23 mouse cellular contexts compared by ENCODE assay signal in the genomic region with DNA sequence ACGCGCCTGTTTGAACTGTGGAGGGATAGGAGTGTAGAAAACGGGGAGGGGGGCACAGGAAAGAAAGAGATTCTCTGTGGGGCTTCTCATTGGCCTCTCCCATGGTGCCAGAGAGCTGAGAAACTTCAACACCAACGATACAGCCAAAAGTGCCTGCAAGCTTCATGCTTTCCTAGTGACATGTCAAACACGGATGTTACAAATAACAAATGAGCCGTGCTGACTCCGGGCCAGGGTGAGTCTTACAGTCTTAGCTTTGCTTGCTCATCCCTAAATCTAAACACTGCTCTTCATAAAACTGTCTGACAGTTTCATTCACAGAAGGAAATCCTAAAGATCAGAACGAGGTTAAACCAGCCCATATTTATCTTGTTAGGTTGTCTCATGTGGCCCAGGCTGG.
DNase-seq lines count a peak whose midpoint lies in the region; ATAC-seq and TF ChIP-seq lines count a peak whose summit lies in the region.
"Had no signal": no experiment of that assay in that cellular context is flagged by ENCODE, and none has a peak within 500 bp of the region (broad histone marks: within the 10 kb centered on the region; RNA-seq: fewer than 3 reads in every experiment).

No protein-coding gene starts in this region.

- peak; percentile 66 for DNase-seq in adrenal gland, postnatal 14 days
- no peak for DNase-seq in adrenal gland, postnatal 4 days (ENCODE audit: low spot score in 2 of 2)
- peak; percentile 52 for DNase-seq in kidney, postnatal 0 days (ENCODE audit: low spot score)
- peak; percentile 53 for DNase-seq in lung, postnatal 0 days (ENCODE audit: low spot score)
- DNase-seq in lung, adult 2 months = no peak
- DNase-seq in NIH3T3 (ENCODE audit: low read depth) = peak; percentile 72
- no peak for DNase-seq in hindbrain, embryonic 14.5 days (ENCODE audit: low spot score)
- DNase-seq: cerebellum, adult 9-10 months; cerebellum, postnatal 36 days; gastrocnemius, postnatal 10 days; kidney, postnatal 36 days; liver, postnatal 0 days; retina, postnatal 1 day; right cerebral cortex, postnatal 14 days had no signal

- H3K27me3 ChIP-seq in kidney, postnatal 0 days (ENCODE audit: insufficient read depth, low read length) = no peaks in the 10 kb centered on the region
- no peaks in the 10 kb centered on the region for H3K27me3 ChIP-seq in kidney, embryonic 15.5 days
- H3K27me3 ChIP-seq in lung, postnatal 0 days (replicated peaks; ENCODE audit: insufficient read depth, low read length) = no peaks in the 10 kb centered on the region
- H3K27me3 ChIP-seq in hindbrain, embryonic 14.5 days (ENCODE audit: control insufficient read depth, insufficient read depth, low read length) = no peaks in the 10 kb centered on the region
- H3K27me3 ChIP-seq: forebrain, embryonic 13.5 days; heart, embryonic 15.5 days; liver, embryonic 12.5 days; midbrain, embryonic 15.5 days; neural tube, embryonic 15.5 days had no signal

- H3K4me3 ChIP-seq in kidney, postnatal 0 days (replicated peaks; ENCODE audit: low read depth, low read length) = no peak overlapping the region
- no peak overlapping the region for H3K4me3 ChIP-seq in kidney, embryonic 15.5 days (replicated peaks)
- no peak overlapping the region for H3K4me3 ChIP-seq in lung, postnatal 0 days (ENCODE audit: low read depth, low read length)
- no peak overlapping the region for H3K4me3 ChIP-seq in lung, adult 2 months (replicated peaks; ENCODE audit: extremely low read depth, low read depth, low read length)
- H3K4me3 ChIP-seq in hindbrain, embryonic 14.5 days (replicated peaks; ENCODE audit: low read length) = no peak overlapping the region
- H3K4me3 ChIP-seq: forebrain, embryonic 13.5 days; heart, embryonic 10.5 days; heart, embryonic 15.5 days; liver, embryonic 12.5 days; midbrain, embryonic 10.5 days; midbrain, embryonic 15.5 days; neural tube, embryonic 15.5 days had no signal

- H3K9me3 ChIP-seq in kidney, postnatal 0 days (replicated peaks; ENCODE audit: low read length) = no peaks in the 10 kb centered on the region
- H3K9me3 ChIP-seq in kidney, embryonic 15.5 days (replicated peaks) = no peaks in the 10 kb centered on the region
- no peaks in the 10 kb centered on the region for H3K9me3 ChIP-seq in lung, postnatal 0 days (ENCODE audit: low read length)
- no peaks in the 10 kb centered on the region for H3K9me3 ChIP-seq in hindbrain, embryonic 14.5 days (ENCODE audit: control insufficient read depth, low read length)
- H3K9me3 ChIP-seq: forebrain, embryonic 13.5 days; heart, embryonic 10.5 days; heart, embryonic 15.5 days; liver, embryonic 12.5 days; midbrain, embryonic 10.5 days; midbrain, embryonic 15.5 days; neural tube, embryonic 15.5 days had no signal

- no peak overlapping the region for H3K27ac ChIP-seq in kidney, postnatal 0 days
- no peak overlapping the region for H3K27ac ChIP-seq in kidney, embryonic 15.5 days
- no peak overlapping the region for H3K27ac ChIP-seq in lung, postnatal 0 days (ENCODE audit: low read length)
- no peak overlapping the region for H3K27ac ChIP-seq in hindbrain, embryonic 14.5 days
- H3K27ac ChIP-seq: forebrain, embryonic 13.5 days; heart, embryonic 10.5 days; heart, embryonic 15.5 days; liver, embryonic 12.5 days; midbrain, embryonic 10.5 days; midbrain, embryonic 15.5 days; neural tube, embryonic 15.5 days had no signal

- no peaks in the 10 kb centered on the region for H3K4me1 ChIP-seq in kidney, postnatal 0 days (replicated peaks; ENCODE audit: insufficient read depth, low read length)
- peaks cover 5% of the 10 kb centered on the region for H3K4me1 ChIP-seq in kidney, embryonic 15.5 days
- H3K4me1 ChIP-seq in lung, postnatal 0 days (ENCODE audit: insufficient read depth, low read depth, low read length) = no peaks in the 10 kb centered on the region; the same call in 1 of the 2 replicates
- no peaks in the 10 kb centered on the region; the same call in 1 of the 2 replicates for H3K4me1 ChIP-seq in lung, adult 2 months (ENCODE audit: control insufficient read depth, insufficient read depth, low read length)
- H3K4me1 ChIP-seq in hindbrain, embryonic 14.5 days (replicated peaks; ENCODE audit: control insufficient read depth, insufficient read depth, low read length) = no peaks in the 10 kb centered on the region
- H3K4me1 ChIP-seq: forebrain, embryonic 13.5 days; heart, embryonic 10.5 days; heart, embryonic 15.5 days; liver, embryonic 12.5 days; midbrain, embryonic 10.5 days; midbrain, embryonic 15.5 days; neural tube, embryonic 15.5 days had no signal

- no peak for TF ChIP-seq EP300 in lung, postnatal 0 days (IDR thresholded peaks at IDR 0.05)

- no peak overlapping the region for H3K4me2 ChIP-seq in kidney, postnatal 0 days (ENCODE audit: low read length)
- no peak overlapping the region for H3K4me2 ChIP-seq in kidney, embryonic 15.5 days
- H3K4me2 ChIP-seq in lung, postnatal 0 days (replicated peaks; ENCODE audit: low read depth, low read length) = no peak overlapping the region
- no peak overlapping the region for H3K4me2 ChIP-seq in hindbrain, embryonic 14.5 days (replicated peaks)
- H3K4me2 ChIP-seq: forebrain, embryonic 13.5 days; heart, embryonic 15.5 days; liver, embryonic 12.5 days; midbrain, embryonic 15.5 days; neural tube, embryonic 15.5 days had no signal

- no peak for TF ChIP-seq CTCF in kidney, postnatal 0 days (IDR thresholded peaks at IDR 0.05; ENCODE audit: low read depth)
- no peak for TF ChIP-seq CTCF in lung, postnatal 0 days (IDR thresholded peaks at IDR 0.05)
- TF ChIP-seq CTCF in lung, adult 2 months (IDR thresholded peaks at IDR 0.05; ENCODE audit: insufficient read depth, low read length) = no peak

- H3K36me3 ChIP-seq in kidney, postnatal 0 days (ENCODE audit: insufficient read depth, low read length) = no peaks in the 10 kb centered on the region
- no peaks in the 10 kb centered on the region for H3K36me3 ChIP-seq in kidney, embryonic 15.5 days
- H3K36me3 ChIP-seq in lung, postnatal 0 days (ENCODE audit: insufficient read depth, low read length) = no peaks in the 10 kb centered on the region
- H3K36me3 ChIP-seq in hindbrain, embryonic 14.5 days (replicated peaks; ENCODE audit: control insufficient read depth, insufficient read depth) = no peaks in the 10 kb centered on the region
- H3K36me3 ChIP-seq: heart, embryonic 10.5 days; heart, embryonic 15.5 days; liver, embryonic 12.5 days; midbrain, embryonic 10.5 days; midbrain, embryonic 15.5 days; neural tube, embryonic 15.5 days had no signal

- no peak overlapping the region for H3K9ac ChIP-seq in kidney, postnatal 0 days (ENCODE audit: low read depth, low read length)
- H3K9ac ChIP-seq in kidney, embryonic 15.5 days = no peak overlapping the region
- H3K9ac ChIP-seq in lung, postnatal 0 days (replicated peaks; ENCODE audit: low read depth) = no peak overlapping the region
- H3K9ac ChIP-seq in hindbrain, embryonic 14.5 days = no peak overlapping the region
- H3K9ac ChIP-seq: forebrain, embryonic 13.5 days; heart, embryonic 15.5 days; liver, embryonic 12.5 days; liver, postnatal 0 days; midbrain, embryonic 15.5 days; neural tube, embryonic 15.5 days had no signal

- WGBS in kidney, postnatal 0 days = 50% methylated on average over 8 of the region's 8 CpGs
- 64% methylated on average over 8 of the region's 8 CpGs for WGBS in kidney, embryonic 15.5 days
- WGBS in lung, postnatal 0 days = 52% methylated on average over 8 of the region's 8 CpGs
- 61% methylated on average over 8 of the region's 8 CpGs for WGBS in lung, adult 2 months
- 87% methylated on average over 8 of the region's 8 CpGs for WGBS in hindbrain, embryonic 14.5 days

- ATAC-seq in kidney, postnatal 0 days (replicated peaks; ENCODE audit: low FRiP score, low read depth) = no peak
- ATAC-seq in kidney, embryonic 15.5 days (replicated peaks; ENCODE audit: low FRiP score) = no peak
- peak; percentile 21; the same call in 1 of the 2 replicates for ATAC-seq in lung, postnatal 0 days
- ATAC-seq in hindbrain, embryonic 14.5 days (ENCODE audit: low FRiP score) = no peak
- ATAC-seq: forebrain, embryonic 13.5 days; intestine, embryonic 16.5 days; liver, embryonic 12.5 days; liver, postnatal 0 days; midbrain, embryonic 15.5 days had no signal

- no peak for TF ChIP-seq POLR2A in lung, adult 2 months (IDR thresholded peaks at IDR 0.05; ENCODE audit: borderline replicate concordance, extremely low read depth, low read depth, low read length)

Comparison
In these comparisons a context has a peak if more than half of its experiments do, and no peak if none do; other contexts are left out.
1. DNase-seq: peak in adrenal gland, postnatal 14 days (single experiment), kidney, postnatal 0 days (single experiment), lung, postnatal 0 days (single experiment) and NIH3T3 (single experiment); none in adrenal gland, postnatal 4 days (0 of 2), lung, adult 2 months (single experiment) and hindbrain, embryonic 14.5 days (single experiment).